Mouse (Mus musculus) myocyte (in vitro differentiated cells): ENCODE measurements around the gene Dalrd3. TPM values are rescaled to one million over a fixed set of nuclear protein-coding genes. Genes with fewer than 3 reads are reported as not detected.

Experiments used
- H3K27me3 ChIP-seq: one replicate; pipeline ENCODE4 v1.6.1; 2011; ENCODE audit not compliant: control insufficient read depth, insufficient read depth, insufficient read length
- H3K36me3 ChIP-seq: one replicate; pipeline ENCODE4 v1.6.1; 2011; ENCODE audit not compliant: control insufficient read depth, insufficient read depth
- H3K4me2 ChIP-seq: one replicate; pipeline ENCODE4 v1.6.1; 2011; ENCODE audit warnings: low read depth, control low read depth
- H3K4me3 ChIP-seq: one replicate; pipeline ENCODE4 v1.5.1; 2011; ENCODE audit warnings: mild to moderate bottlenecking, control low read depth, moderate library complexity
- H3K79me2 ChIP-seq: one replicate; pipeline ENCODE4 v1.6.1; 2011; ENCODE audit not compliant: control insufficient read depth, insufficient read depth
- H3ac ChIP-seq: one replicate; pipeline ENCODE4 v1.6.1; 2011; ENCODE audit not compliant: control insufficient read depth, insufficient read length
- CEBPB ChIP-seq: IDR thresholded peaks from 2 replicates; pipeline ENCODE4 v1.6.1; 2011; ENCODE audit warnings: mild to moderate bottlenecking, moderate library complexity; ENCODE audit not compliant: poor library complexity, insufficient read depth, severe bottlenecking
- E2F4 ChIP-seq: IDR thresholded peaks from one replicate; pipeline ENCODE4 v1.6.1; 2011; ENCODE audit warnings: mild to moderate bottlenecking, control low read depth, moderate library complexity; ENCODE audit not compliant: insufficient read depth
- MAX ChIP-seq: IDR thresholded peaks from one replicate; pipeline ENCODE4 v1.6.1; 2011; ENCODE audit warnings: low read depth, mild to moderate bottlenecking, control low read depth
- MYOD1 ChIP-seq, 3 experiments: IDR thresholded peaks; one replicate each; pipeline ENCODE4 v1.6.1; 2011; ENCODE audit warnings: control low read depth in 2 of 3, low read depth in 2 of 3, mild to moderate bottlenecking in 2 of 3, moderate library complexity in 1 of 3; ENCODE audit not compliant: insufficient read length in 2 of 3, control insufficient read depth in 1 of 3
- MYOG ChIP-seq, 3 experiments: IDR thresholded peaks; one replicate each; pipeline ENCODE4 v1.6.1; 2011; ENCODE audit warnings: control low read depth in 2 of 3, low read depth in 2 of 3, mild to moderate bottlenecking in 2 of 3; ENCODE audit not compliant: insufficient read length in 2 of 3, control insufficient read depth in 1 of 3, insufficient read depth in 1 of 3
- POLR2A ChIP-seq: IDR thresholded peaks from one replicate; pipeline ENCODE4 v1.6.1; 2011; ENCODE audit warnings: low read depth, mild to moderate bottlenecking, control low read depth, moderate library complexity; ENCODE audit not compliant: insufficient read length
- POLR2AphosphoS2 ChIP-seq: IDR thresholded peaks from one replicate; pipeline ENCODE4 v1.6.1; 2011; ENCODE audit warnings: low read depth, control low read depth; ENCODE audit not compliant: insufficient read length
- REST ChIP-seq: IDR thresholded peaks from one replicate; pipeline ENCODE4 v1.6.1; 2011; ENCODE audit warnings: mild to moderate bottlenecking, control low read depth, moderate library complexity; ENCODE audit not compliant: insufficient read depth, insufficient read length
- SRF ChIP-seq: IDR thresholded peaks from one replicate; pipeline ENCODE4 v1.6.1; 2011; ENCODE audit warnings: low read depth; ENCODE audit not compliant: control insufficient read depth, insufficient read length
- TCF12 ChIP-seq: IDR thresholded peaks from one replicate; pipeline ENCODE4 v1.6.1; 2011; ENCODE audit warnings: mild to moderate bottlenecking, control low read depth; ENCODE audit not compliant: poor library complexity, insufficient read depth, severe bottlenecking
- TCF3 ChIP-seq: IDR thresholded peaks from one replicate; pipeline ENCODE4 v1.6.1; 2011; ENCODE audit warnings: low read depth, control low read depth; ENCODE audit not compliant: insufficient read length
- USF1 ChIP-seq: IDR thresholded peaks from one replicate; pipeline ENCODE4 v1.6.1; 2011; ENCODE audit warnings: low read depth, mild to moderate bottlenecking, control low read depth, moderate library complexity
- polyA plus RNA-seq: library from polyadenylated mRNA; unstranded; fragments of >200 nt; fragmentation: generic; extraction: Trizol; gene quantifications from one replicate; pipeline ENCODE4 v1.2.1, GENCODE M21; 2012; ENCODE audit warnings: missing spikeins

The Dalrd3 gene
- polyA plus RNA-seq, 1 experiment: 50.2 TPM

GRCm38 (mm10) chr9:108587571-108588180 is 18.0 kb downstream of the Dalrd3 start:
- Histone ChIP-seq H3K27me3 (no peaks in the 10 kb centered on the region), H3K4me3 (no peak overlapping the region), H3K79me2 (no peaks in the 10 kb centered on the region), H3ac (no peak overlapping the region), H3K36me3 (no peaks in the 10 kb centered on the region), H3K4me2 (no peak overlapping the region)
- TF ChIP-seq TCF3 (no peak), TCF12 (no peak), MYOG (IDR thresholded peaks at IDR 0.05; ENCODE audit: control insufficient read depth in 1 of 3, insufficient read depth in 1 of 3, insufficient read length in 2 of 3, low read depth in 2 of 3) (no peak), MAX (no peak), SRF (no peak), MYOD1 (IDR thresholded peaks at IDR 0.05; ENCODE audit: control insufficient read depth in 1 of 3, insufficient read length in 2 of 3, low read depth in 2 of 3) (no peak), USF1 (no peak), REST (no peak), POLR2AphosphoS2 (no peak), CEBPB (no peak), POLR2A (no peak), E2F4 (no peak)

- Histone ChIP-seq H3K27me3 (no peaks in the 10 kb centered on the region), H3K36me3 (no peaks in the 10 kb centered on the region), H3K4me3 (no peak overlapping the region), H3K4me2 (no peak overlapping the region), H3K79me2 (no peaks in the 10 kb centered on the region), H3ac (no peak overlapping the region)
- TF ChIP-seq POLR2A: no peak
- TF ChIP-seq POLR2AphosphoS2: no peak
- TF ChIP-seq REST: no peak
- no peak for TF ChIP-seq SRF
- TF ChIP-seq CEBPB: no peak
- no peak for TF ChIP-seq MAX
- TF ChIP-seq MYOG (IDR thresholded peaks at IDR 0.05; ENCODE audit: control insufficient read depth in 1 of 3, insufficient read depth in 1 of 3, insufficient read length in 2 of 3, low read depth in 2 of 3): no peak
- TF ChIP-seq TCF3: no peak
- TF ChIP-seq TCF12: no peak
- no peak for TF ChIP-seq USF1
- TF ChIP-seq MYOD1 (IDR thresholded peaks at IDR 0.05; ENCODE audit: control insufficient read depth in 1 of 3, insufficient read length in 2 of 3, low read depth in 2 of 3): no peak
- TF ChIP-seq E2F4: no peak
Observed at GRCm38 (mm10) chr9:108589229-108589628, 19.5 kb downstream of the Dalrd3 start.

GRCm38 (mm10) chr9:108591462-108591861 is 21.8 kb downstream of the Dalrd3 start:
- no peak overlapping the region for H3ac ChIP-seq
- no peaks in the 10 kb centered on the region for H3K36me3 ChIP-seq
- no peak for TF ChIP-seq E2F4
- TF ChIP-seq CEBPB: no peak
- no peak for TF ChIP-seq SRF
- TF ChIP-seq TCF3: no peak
- no peak for TF ChIP-seq MAX
- no peak for TF ChIP-seq MYOD1 (IDR thresholded peaks at IDR 0.05; ENCODE audit: control insufficient read depth in 1 of 3, insufficient read length in 2 of 3, low read depth in 2 of 3)
- H3K4me3 ChIP-seq: no peak overlapping the region
- H3K27me3 ChIP-seq: no peaks in the 10 kb centered on the region
- no peak overlapping the region for H3K4me2 ChIP-seq
- H3K79me2 ChIP-seq: no peaks in the 10 kb centered on the region

GRCm38 (mm10) chr9:108594354-108594753 is 24.7 kb downstream of the Dalrd3 start:
- Histone ChIP-seq H3K27me3 (no peaks in the 10 kb centered on the region), H3K4me3 (no peak overlapping the region), H3ac (no peak overlapping the region), H3K4me2 (no peak overlapping the region), H3K79me2 (no peaks in the 10 kb centered on the region), H3K36me3 (no peaks in the 10 kb centered on the region)
- TF ChIP-seq CEBPB (no peak), REST (no peak), MAX (no peak), SRF (no peak), POLR2AphosphoS2 (no peak), POLR2A (no peak), TCF12 (no peak), TCF3 (no peak)

GRCm38 (mm10) chr9:108596998-108597764 is 27.5 kb downstream of the Dalrd3 start, which contains the start of gene P4htm:
TSS of gene P4htm (minus strand) at chr9:108597667.
- Histone ChIP-seq H3K4me2 (peak within 1 kb of the TSS; percentile 64), H3ac (no peak within 1 kb of the TSS), H3K27me3 (no peaks in the 10 kb centered on the region), H3K79me2 (no peaks in the 10 kb centered on the region), H3K36me3 (peaks cover under 1% of the 10 kb centered on the region), H3K4me3 (peak within 1 kb of the TSS; percentile 15)
- no peak for TF ChIP-seq MYOG (IDR thresholded peaks at IDR 0.05; ENCODE audit: control insufficient read depth in 1 of 3, insufficient read depth in 1 of 3, insufficient read length in 2 of 3, low read depth in 2 of 3)
- no peak for TF ChIP-seq TCF3
- peak; percentile 60 for TF ChIP-seq POLR2A
